Mouse (Mus musculus) layer of hippocampus, postnatal 25 days (tissue): Measurements from ENCODE around the gene Hsd3b7. TPM values are rescaled to one million over a fixed set of nuclear protein-coding genes. Genes with fewer than 3 reads are reported as not detected.
"Not testable (repeated sequence)": the region's sequence is repeated elsewhere in the genome, so short reads cannot be mapped to it uniquely, and the experiment has no call there.

Experiments used
- DNase-seq, 2 experiments: peaks; one replicate each; pipeline ENCODE4 v3.0.0; 2022; ENCODE audit warnings: mixed read lengths in 2 of 2, low spot score in 1 of 2; ENCODE audit errors: extremely low spot score in 1 of 2
- total RNA-seq, 2 experiments: library from RNA; stranded (reverse); gene quantifications; 2 replicates each; pipeline ENCODE4 v1.2.3; 2021

Gene Hsd3b7
- total RNA-seq, 2 experiments from 2014 or later, result 4.5 to 5.3 TPM

GRCm38 (mm10) chr7:127814241-127814921 is 14.0 kb downstream of the Hsd3b7 start:
- DNase-seq, result peak in 1 of 2 experiments; percentile 72

GRCm38 (mm10) chr7:127815116-127815665 is 14.8 kb downstream of the Hsd3b7 start:
- DNase-seq, result no peak

GRCm38 (mm10) chr7:127815954-127816821 is 15.8 kb downstream of the Hsd3b7 start:
- no peak for DNase-seq

- no peak for DNase-seq
Measured at GRCm38 (mm10) chr7:127817053-127817452, 16.6 kb downstream of the Hsd3b7 start.

- no peak for DNase-seq
Measured at GRCm38 (mm10) chr7:127817776-127818175, 17.4 kb downstream of the Hsd3b7 start.

- no peak for DNase-seq
Measured at GRCm38 (mm10) chr7:127820836-127821509, 20.6 kb downstream of the Hsd3b7 start.

- DNase-seq, result no peak
Measured at GRCm38 (mm10) chr7:127822494-127822893, 22.1 kb downstream of the Hsd3b7 start.

GRCm38 (mm10) chr7:127823236-127824171 is 23.1 kb downstream of the Hsd3b7 start:
- DNase-seq, result peak in 1 of 2 experiments; percentile 45

- peak in 1 of 2 experiments; percentile 64 for DNase-seq
Measured at GRCm38 (mm10) chr7:127824176-127824871, 23.9 kb downstream of the Hsd3b7 start, which contains the start of the genes Stx4a and Stx1b. Gene Stx4a (plus strand): TSS chr7:127824294. Gene Stx1b (minus strand): TSS chr7:127824549.

GRCm38 (mm10) chr7:127835550-127835949 is 35.1 kb downstream of the Hsd3b7 start:
- no peak for DNase-seq

GRCm38 (mm10) chr7:127837473-127837872 is 37.1 kb downstream of the Hsd3b7 start:
- DNase-seq, result no peak

- DNase-seq, result not testable (repeated sequence)
Measured at GRCm38 (mm10) chr7:127837878-127838277, 37.5 kb downstream of the Hsd3b7 start.

- DNase-seq, result not testable (repeated sequence)
Measured at GRCm38 (mm10) chr7:127840031-127840430, 39.6 kb downstream of the Hsd3b7 start.

GRCm38 (mm10) chr7:127840886-127841285 is 40.5 kb downstream of the Hsd3b7 start:
- DNase-seq, result peak in 1 of 2 experiments; percentile 38

- peak; percentile 82 to 88 for DNase-seq
Measured at GRCm38 (mm10) chr7:127841340-127842000, 41.1 kb downstream of the Hsd3b7 start.

GRCm38 (mm10) chr7:127842001-127842718 is 41.8 kb downstream of the Hsd3b7 start:
- DNase-seq, result peak; percentile 39 to 59
